Mouse (Mus musculus) gastrocnemius, postnatal 4 days (tissue): ENCODE data around the gene Wdr11. TPM values are rescaled to one million over a fixed set of nuclear protein-coding genes. Genes with fewer than 3 reads are reported as not detected.

Source experiments
- DNase-seq, 2 experiments: peaks; one replicate each; pipeline ENCODE4 v3.0.0; 2021 to 2022; ENCODE audit warnings: low spot score in 2 of 2, mixed read lengths in 2 of 2
- total RNA-seq, 2 experiments: library from RNA; stranded (reverse); gene quantifications; 2 replicates each; pipeline ENCODE4 v1.2.3; 2021

The Wdr11 gene
- total RNA-seq, 2 experiments from 2014 or later, result 26.7 to 30.3 TPM

DNA sequence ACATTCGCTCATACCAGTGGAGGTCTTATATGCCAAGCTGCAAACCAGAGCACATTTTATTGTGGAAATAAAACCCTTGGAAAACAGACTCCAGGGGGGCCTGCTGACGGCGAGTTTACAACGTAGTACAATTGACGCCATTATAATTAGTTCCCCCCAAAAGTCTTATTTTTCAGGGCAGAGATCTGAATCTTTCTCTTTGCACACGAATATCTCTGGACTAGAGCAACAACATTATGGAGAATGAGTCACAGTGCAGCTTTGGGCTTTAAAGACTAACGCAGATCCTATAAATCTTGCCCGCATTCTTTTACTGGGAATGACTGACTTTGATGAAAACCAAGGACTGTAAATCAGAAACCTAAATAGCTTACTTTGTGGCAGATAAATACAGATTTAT lies 87.3 kb downstream of the Wdr11 start:
- DNase-seq, result no peak

GRCm38 (mm10) chr7:129680534-129681210 lies 89.0 kb downstream of the Wdr11 start:
- no peak for DNase-seq

GRCm38 (mm10) chr7:129682525-129682924 lies 90.9 kb downstream of the Wdr11 start:
- DNase-seq, result no peak

DNA sequence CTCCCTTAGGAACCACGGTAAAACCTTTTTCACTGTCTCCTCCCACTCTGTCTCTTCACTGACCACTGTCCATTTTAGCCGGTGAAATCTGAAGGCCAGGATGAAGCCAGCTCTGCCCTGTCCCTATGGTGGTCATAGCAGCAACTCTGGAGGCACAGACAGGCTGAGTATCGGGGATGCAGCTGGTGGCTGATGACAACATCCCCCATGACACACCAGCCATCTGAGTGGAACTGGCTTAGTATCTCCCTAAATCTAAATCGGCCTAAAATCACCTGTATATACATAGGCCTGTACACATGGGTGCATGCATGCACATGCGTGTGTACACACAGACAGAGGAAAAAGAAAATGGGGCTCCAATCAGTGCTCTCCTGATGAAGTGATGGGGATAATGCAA lies 93.7 kb downstream of the Wdr11 start:
- no peak for DNase-seq
